Mouse (Mus musculus) layer of hippocampus, adult 8-10 months (tissue): ENCODE measurements around the gene Ugt1a10. TPM values are rescaled to one million over a fixed set of nuclear protein-coding genes. Genes with fewer than 3 reads are reported as not detected.

Experiments used
- DNase-seq, 2 experiments: peaks; one replicate each; pipeline ENCODE4 v3.0.0; 2022; ENCODE audit warnings: low spot score in 2 of 2
- total RNA-seq, 4 experiments: library from RNA; stranded (reverse); gene quantifications; 2 replicates each; pipeline ENCODE4 v1.2.4; 2022

The Ugt1a10 gene
- total RNA-seq, 4 experiments from 2014 or later = not detected

DNA sequence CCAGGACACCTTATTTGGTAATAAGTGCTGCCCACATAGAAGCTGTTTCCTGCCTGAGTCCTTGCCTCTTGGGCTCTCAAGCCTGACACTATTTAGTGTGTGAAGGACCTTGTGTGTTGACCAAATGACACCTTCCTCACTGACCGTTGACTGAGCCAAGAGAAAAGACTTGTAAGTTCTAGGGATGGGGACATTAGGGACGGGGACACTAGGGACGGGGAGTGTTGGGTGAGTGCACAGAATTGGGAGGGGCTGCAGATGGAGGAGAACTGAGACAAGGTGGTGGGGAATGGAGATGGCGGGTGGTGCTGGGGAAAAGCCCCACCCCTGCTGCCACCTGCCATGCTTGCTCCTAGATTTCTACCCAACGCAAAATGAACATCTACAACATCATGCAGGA lies 174.8 kb downstream of the Ugt1a10 start:
- no peak for DNase-seq

DNA sequence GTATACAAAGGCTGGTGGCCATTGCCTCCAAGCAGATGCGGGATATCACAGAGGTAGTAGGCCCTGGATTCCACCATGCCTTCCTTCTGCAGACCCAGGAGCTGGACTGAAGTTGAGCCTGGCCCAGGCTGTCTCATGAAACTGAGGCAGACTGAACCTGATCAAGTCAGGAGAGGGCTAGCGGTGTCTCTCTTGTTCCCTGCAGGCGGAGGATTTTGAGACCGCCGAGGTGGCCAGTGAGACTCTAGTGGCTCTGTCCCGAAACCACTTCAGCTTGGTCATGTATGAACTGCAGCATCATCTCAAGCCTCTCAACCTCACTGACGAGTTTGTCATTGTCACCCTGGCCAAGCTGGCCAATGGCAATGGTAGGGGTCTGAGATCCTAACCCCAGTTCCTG lies 175.2 kb downstream of the Ugt1a10 start:
- DNase-seq = no peak

DNA sequence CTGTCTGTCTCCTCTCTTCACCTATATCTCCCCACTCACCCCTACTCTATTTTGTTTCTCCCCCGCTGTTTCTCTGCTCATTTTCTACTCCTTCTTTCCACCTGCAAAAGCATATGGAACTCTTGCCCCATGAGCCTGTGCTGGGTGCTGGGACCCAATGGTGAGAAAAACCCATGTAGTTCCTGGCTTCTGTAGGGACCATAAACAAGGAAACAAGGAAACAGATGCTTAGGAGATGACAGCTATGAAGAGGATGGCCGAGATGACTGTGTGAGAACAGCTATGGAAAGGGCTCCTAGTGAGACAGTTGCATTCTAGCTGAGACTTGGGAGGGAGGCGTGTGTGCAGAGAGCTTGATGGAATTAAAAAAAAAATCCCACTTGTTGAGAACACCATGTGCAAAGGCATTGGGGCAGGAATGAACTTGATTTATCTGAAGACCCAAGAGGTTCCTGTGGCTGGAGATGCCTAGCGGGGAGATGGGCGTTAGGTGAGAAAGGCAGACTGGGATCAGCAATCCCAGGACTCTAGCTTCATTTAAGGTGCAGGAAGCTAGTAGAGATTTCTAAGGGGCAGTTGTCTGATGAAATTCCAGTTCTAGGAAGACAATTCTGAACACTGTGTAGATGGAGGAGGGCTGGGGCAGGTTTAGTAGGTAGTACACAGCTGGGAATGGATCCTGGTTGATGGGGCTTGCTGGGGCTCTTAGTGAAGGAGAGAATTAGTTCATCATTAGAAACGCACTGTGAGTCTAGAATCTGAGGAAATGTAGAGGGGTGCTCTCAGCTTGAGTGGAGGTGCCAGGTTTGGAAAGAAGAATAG lies 176.0 kb downstream of the Ugt1a10 start:
- no peak for DNase-seq

DNA sequence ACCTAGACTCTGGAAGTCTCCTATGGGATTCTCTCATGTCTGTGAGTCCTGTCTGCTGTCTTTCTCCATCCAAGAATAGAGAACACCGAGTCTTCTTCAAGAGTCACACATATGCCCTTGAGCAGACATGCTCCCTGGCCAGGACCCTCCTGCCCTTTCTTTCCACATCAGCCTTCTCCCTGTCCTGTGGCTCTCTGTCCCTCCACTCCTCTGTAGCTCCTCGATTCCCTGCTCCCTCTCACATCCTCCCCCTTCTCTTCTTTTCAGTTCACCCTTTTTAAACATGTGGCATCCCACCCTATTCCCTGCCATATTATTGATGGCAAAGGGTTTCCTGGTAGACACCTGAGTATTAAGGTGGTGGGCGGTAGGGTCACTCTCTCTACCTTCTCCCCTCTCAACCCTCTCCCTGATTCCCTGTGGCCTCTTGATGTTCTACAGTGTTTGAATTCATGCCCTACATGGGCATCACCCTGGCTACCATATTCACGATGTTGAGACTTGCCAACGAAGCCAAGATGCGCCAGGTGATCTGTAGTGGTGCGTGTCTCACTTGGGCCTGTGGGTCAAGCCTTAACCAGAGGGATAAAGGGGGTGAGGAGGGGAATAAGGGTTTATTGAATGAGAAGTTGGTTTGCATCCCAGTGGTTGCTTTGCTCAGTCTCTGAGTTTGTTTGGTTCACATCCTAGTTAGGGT lies 176.8 kb downstream of the Ugt1a10 start:
- no peak for DNase-seq

DNA sequence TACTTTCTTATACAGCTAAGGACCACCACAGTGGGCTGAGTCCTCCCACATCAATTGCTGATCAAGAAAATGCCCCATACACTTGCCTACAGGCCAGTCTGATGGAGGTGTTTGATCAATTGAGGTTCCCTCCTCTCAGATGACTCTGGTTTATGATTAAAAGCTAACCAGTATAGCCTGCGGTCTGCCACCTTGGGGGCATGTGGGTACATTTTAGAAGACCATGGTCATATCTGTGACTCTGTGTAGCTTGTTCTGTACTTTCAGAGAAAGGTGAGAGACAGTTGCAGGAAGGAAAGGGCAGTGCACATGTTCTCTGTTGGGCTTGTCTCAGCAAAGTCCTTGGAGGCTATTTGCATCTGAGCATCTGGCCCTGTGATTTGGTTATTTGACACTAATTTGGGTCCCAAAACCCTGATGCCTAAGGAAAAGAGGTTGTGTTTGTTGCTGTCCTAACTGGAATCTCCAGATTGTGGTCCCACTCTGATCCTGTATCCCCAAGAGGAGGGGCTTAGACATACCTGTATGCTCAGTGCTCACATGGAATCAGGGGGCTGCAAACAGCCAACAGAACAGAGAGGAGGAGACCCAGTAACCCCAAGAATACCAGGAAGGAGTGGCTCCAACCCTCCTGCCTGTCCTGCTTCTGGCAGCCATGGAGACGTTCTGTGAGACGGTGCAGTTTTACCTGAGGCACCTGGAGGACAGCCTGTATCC lies 177.6 kb downstream of the Ugt1a10 start:
- no peak for DNase-seq

DNA sequence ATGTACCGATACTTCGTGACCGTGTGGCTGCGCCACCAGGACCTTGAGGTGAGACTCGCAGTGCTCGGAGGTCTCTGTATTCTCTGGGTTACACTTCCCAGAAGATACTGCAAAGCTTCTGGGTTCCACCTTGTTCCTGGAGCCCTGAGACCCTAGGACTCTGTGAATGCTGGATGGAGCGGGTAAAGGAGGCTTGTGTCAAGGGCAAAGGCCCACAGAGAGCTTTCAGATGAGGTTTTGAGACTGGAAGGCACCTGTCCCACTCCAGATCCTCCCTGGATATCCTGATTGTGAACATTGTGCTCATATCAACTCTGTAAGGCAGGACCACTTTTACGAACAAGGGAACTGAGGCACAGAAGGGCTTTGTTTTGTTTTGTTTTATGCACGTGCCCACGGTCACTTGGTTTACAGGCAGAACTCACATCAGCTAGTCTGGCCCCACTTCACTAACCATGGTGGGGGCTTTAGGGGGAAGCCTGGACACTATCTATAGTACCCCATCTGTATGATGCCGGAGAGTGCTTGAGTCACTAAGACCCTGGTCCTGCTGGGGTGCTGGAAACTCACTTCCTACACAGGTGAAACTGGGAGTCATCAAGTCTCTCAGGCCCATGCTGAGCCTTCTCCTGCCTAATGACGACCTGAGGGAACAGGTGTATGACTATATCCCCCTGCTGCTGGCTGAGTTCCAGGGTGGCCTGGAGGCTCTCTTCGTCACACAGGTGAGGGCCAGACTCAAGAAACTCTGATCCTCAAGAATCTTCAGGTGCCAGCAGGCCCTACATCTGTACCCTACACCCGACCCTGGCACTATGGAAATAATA lies 178.4 kb downstream of the Ugt1a10 start:
- no peak for DNase-seq

DNA sequence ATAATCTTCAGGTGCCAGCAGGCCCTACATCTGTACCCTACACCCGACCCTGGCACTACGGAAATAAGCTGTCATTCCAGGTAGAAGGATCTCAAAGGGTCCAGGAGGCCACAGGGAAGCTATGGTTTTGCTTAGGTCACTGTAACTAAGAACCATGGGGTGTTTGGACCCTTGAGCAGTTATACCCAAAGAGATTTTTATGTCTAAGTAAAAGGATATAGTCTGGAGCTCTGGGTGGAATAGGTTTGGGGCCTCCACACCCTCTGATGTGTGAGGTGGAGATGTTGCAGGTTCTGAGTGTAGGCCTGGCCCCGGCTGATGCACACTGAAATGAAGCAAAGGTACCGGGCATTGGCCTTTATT lies 179.0 kb downstream of the Ugt1a10 start:
- no peak for DNase-seq

DNA sequence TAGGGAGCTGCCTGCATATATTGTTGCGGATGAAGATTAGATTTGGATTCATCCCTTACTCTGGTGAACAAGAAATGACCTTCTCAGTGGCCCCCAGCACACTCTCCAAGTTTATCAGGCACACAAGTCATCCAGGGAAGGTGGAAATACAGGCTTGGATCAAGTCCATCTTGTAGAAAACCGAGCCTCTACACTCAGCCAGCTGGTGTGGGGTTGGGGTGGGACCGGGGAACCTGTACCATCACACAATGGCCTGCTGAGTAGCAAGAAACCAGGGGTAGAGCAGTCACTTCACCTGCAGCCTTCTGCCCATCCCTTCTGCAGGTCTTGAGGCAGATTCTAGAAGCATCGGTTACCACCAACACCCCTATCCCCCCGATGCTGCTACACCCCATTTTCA lies 179.5 kb downstream of the Ugt1a10 start:
- no peak for DNase-seq

DNA sequence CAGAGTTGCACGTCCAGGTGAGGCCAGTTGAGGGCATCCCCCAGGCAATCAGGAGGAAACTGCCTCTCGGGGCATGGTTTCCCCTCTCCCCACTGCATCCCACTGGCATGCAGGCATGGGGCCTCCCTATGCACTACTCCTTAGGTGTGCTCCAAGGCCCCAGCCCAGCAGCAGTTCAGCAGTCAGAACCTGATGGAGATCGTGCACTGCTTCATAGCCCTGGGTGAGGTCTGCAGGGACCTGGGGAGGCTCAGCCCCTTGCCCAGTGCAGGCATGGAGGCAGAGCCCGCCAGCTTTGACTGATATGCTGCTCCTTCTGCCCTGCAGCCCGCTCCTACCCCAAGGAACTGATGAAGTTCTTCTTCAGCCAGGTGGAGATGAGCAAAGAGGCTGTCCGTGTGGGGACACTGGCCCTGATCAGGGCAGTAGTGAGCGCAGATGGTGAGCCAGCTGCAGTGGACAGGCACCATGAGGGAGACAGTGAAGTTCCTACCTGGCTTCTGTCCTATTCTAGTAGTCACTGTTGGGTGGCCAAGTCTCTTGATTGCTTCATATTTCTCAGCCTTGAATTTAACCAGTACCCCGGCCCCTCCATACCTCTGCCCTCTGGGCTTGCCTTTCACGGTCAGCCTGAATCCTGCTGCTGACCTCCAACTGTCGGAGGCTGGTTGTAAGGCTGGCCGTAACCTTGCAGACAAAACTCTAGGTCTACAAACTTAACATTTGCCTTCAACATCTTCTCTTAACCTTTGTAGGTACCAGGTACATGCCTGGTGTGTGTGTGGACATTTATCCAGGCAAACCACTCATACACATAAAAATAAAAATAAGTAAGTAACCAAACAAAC lies 180.1 kb downstream of the Ugt1a10 start:
- no peak for DNase-seq

DNA sequence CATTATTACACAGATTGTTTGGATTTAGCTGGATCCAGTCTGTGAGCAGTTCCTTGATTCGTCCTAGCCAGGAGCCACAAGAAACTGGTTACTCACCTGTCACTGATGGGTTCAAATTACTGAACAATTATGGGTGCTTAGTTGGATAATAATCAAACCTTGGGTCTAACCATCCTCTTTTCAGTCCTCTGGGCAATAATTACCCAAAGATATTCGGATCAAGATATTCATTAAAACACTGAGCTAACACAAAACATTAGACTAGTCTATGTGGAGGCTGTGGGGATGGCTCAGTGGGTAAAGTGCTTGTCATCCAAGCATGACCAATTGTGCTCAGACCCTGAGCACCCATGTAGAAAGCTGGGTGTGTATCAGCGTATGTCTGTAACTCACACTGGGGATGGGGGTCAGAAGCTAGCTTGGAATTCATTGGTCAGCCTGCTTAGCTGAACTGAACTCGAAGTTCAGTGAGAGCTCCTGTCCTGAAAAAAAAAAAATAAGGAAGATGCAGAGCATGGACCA lies 180.8 kb downstream of the Ugt1a10 start:
- no peak for DNase-seq

DNA sequence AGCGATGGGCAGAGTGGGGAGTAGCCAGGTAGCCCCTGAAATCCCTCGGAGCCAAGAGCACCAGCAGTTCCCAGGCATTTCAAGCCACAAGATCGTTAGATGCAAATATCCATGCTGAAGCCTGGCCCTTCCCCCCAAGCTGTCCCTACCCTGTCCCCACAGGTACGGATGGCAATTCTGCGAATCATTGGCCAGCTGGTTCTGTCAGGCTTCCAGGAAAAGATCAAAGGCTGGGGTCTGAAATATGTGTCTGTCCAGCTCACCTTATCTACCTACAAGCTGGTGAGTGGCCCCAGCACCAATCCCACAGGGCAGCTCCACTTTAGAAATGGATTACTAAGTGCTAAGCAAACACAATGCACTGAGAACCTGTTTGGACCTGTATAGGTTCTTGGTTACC lies 182.1 kb downstream of the Ugt1a10 start:
- DNase-seq = no peak

DNA sequence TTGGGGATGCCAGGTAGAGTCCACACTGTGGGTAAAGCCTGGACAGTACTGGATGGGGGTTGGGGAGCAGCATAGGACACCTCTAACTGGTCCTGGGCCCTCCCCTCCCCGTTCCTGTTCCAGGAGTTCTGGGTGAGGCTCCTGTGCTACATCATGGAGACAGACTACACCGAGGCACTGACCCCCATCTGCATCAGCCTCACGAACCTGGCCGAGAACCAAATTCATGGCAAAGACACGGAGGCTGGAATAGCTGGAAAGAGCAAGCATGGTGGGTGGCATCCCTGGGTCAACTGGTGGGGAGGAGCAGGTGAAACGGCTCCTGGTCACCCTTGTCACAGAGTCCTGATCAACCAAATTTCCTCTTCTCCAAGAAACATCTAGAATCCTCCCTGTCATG lies 183.6 kb downstream of the Ugt1a10 start:
- no peak for DNase-seq

DNA sequence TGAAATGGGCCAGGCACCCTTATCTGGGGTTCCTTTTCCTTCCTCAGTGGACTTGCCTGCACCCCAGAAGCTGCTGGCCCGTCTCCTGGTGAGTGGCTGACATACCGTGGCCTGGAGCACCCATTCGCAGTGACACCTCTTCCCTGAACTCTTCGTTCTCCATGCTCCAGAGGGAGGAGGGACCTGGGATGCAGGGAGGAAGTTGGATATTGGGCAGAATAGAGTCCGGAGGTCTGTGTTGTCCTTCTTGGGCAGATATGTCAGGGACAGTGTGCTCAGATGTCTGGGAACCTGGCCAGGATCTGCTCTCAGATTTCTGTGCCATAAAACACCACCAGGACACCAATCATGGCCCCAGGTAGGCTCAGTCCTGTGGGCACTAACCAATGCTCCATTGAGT lies 184.9 kb downstream of the Ugt1a10 start:
- no peak for DNase-seq

DNA sequence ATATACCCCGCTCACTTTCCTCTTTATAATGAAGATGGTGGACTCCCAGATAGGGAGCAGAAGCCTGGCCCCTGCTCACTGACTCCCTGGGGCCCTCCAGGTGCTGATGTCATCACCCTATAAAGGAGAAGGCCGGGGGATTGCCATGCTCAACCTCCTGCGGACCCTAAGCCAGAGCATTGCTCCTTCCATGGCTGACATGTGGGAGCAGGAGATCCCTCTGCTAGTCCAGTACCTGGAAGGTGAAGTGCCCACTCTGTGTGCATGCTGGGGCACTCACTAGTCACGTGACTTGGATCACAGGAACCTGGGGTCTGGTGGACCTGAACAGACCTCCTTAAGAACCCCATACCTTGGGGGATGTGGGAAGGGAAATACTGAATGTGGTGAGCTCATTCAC lies 185.4 kb downstream of the Ugt1a10 start:
- DNase-seq = no peak

DNA sequence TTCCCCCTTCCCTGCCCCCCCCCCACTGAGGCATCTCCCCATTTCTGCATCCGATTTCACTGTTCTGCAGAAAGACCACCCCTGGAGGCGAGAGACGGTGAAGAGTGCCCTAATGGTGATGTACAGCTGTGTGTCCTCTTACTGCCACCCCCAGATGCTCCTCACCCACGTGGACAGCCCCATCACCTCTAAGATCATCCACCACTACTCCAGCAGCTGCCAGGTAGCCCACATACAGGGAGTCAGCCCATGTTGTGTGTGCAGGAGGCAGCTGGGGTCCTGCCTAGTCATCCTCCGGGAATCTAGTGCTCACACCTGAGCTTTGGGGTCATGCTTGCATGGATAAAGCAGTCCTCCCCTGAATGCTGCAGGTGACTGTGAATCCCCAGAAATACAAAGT lies 188.7 kb downstream of the Ugt1a10 start:
- no peak for DNase-seq

DNA sequence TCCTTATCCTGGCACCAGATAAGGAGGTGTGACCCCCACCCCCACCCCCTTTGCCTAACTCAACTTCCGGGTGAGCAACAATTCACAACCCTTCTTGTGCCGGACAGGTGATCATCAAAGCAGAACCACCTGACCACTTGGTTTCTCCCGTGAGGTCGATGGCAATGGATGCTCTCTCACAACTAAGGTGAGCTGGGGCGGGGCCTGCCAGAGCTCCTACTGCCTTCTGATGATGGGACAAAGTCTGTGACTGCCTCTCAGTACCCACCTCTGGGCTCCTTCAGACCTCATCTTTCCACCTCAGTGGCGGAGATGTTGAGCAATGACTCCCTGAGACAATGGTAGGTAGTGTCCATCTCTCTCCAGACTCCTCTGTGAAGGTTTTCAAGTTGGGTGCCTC lies 190.7 kb downstream of the Ugt1a10 start:
- no peak for DNase-seq

DNA sequence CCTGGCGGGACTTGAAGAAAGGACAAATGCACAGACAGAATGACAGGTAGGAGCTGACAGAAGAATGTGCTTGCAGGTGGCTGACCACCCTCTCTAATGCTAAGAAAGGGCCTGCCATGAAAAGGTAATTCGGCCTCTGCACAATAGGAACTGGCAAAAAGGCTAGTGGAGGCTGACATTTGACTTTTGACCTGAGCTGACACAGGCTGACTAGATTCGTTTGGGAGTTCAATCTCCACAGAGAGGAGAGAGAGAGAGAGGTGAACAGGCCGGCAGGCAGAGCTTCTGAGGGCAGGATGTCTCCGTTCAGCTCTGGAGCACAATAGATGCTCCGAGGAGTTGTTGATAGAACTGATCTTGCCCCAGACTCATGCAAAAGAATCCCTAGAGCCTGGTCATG lies 191.2 kb downstream of the Ugt1a10 start:
- no peak for DNase-seq

DNA sequence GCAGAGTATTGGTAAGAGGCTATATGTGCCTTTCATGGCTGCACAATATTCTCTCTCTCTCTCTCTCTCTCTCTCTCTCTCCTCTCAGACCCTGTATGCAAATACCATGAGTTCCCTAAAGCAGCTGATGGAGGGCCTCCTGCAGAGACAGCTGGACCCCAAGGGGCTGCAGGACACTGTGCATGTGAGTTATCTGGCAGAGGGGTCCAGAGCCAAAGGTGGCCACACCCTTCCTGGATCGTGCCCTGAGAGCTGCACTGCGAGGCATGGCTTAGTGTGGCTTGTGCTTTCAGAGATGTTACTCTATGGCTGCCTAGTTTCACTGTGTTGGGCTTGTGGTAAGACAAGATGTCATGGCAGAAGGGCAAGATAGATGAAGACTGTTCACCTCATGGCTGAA lies 192.5 kb downstream of the Ugt1a10 start:
- DNase-seq = no peak

DNA sequence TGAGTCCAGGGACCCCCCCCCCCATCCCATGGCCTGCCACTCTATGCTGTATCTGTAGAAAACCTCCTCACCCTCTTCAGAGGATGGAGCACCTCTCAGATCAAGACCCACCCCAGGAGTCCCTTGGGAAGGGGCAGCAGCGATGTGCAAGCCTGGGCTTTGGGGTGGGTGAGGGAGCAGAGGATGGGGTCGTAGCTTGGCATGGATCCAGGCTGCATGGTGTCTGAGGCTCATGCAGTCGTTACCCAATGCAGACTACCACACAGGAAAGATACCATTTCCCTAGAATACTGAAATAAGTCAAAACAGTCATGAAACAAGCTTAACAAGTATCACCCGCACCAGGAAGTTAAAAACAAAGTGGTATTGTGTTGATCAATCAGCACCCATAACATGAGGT lies 193.5 kb downstream of the Ugt1a10 start:
- DNase-seq = no peak

DNA sequence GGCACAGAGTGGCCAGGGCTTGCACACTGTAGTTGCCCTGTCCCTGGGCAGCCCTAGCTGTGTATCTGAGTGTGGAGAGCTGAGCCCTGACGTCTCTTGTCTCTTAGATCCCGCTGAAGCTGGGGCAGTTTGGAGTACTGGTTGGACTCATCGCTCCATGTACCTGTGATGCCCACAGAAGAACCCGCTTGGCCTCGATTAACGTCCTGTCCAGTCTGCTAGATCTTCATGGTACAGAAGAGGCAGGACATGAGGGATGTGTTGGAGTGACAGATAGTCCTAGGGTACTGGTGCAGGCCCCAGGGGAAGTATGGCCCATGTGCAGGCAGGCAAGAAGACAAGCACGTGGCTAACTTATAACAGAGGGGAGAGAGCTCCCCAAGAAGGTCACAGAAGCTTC lies 194.4 kb downstream of the Ugt1a10 start:
- no peak for DNase-seq
